Mouse (Mus musculus): Measurements from ENCODE around the gene Cnot6. TPM values are rescaled to one million over a fixed set of nuclear protein-coding genes. Genes with fewer than 3 reads are reported as not detected.

Gene Cnot6
- polyA plus RNA-seq, 1 experiment from 2014 or later, result 30.1 TPM

DNA sequence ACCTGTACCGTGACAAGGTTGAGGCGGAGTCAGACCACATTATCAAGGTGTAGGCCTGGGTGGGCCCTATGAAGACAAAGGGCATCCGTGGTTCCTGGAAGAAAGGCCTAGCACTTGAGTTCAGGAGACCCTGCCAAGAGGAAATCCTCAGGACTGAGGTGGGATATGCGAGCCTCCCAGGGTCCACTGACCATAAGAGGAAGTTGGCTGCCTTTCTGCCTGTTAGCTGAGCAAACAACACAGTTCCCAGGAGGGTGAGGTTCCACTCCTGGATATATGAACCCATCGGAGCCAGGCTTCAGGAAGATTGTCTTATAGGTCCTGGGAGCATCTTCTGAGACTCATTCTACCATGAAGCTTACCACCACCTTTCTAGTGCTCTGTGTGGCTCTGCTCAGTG lies 49.2 kb downstream of the Cnot6 start, which contains the start of gene Scgb3a1:
TSS of gene Scgb3a1 (plus strand) at position 301 of the 400 bp plus-strand sequence.
- ATAC-seq, result no peak
- WGBS, result 92% methylated on average over 5 of the region's 5 CpGs

DNA sequence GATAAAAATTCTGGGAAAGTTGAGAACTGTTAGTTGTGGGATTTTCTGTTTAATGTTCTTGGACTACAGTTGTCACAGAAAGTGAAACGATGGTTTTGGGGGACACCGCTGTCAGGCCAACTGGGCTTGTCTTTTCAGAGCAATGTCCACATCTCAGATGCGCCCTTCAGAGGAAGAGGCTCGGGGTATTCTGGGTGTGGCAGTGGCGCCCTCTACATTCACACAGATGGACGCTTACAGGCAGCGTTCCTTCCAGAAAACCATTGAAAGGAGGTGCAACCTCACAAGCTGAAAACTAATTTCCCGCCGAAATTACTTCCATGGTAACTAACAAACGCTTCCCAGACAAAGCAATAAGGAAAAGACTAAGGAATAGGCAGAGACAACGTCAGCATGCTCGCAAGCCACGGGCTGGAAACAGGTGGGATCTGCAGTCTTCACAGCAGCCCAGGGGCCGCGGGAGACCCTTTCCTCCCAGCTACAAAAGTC lies 50.2 kb downstream of the Cnot6 start:
- WGBS, result 59% methylated on average over 15 of the region's 15 CpGs
- H3K27me3 ChIP-seq (replicated peaks; ENCODE audit: control insufficient read depth, insufficient read depth, low read length), result no peaks in the 10 kb centered on the region
- H3K4me1 ChIP-seq (ENCODE audit: control insufficient read depth, insufficient read depth, low read depth, low read length), result no peaks in the 10 kb centered on the region
- H3K9me3 ChIP-seq (ENCODE audit: control insufficient read depth, low read length), result no peaks in the 10 kb centered on the region
- ATAC-seq, result no peak
- no peak overlapping the region for H3K4me3 ChIP-seq (ENCODE audit: low read length)
- no peak overlapping the region for H3K9ac ChIP-seq (ENCODE audit: low read depth, low read length)
- H3K36me3 ChIP-seq (ENCODE audit: control insufficient read depth, insufficient read depth, low read length), result no peaks in the 10 kb centered on the region
- no peak overlapping the region for H3K27ac ChIP-seq (ENCODE audit: low read depth, low read length)
- no peak overlapping the region for H3K4me2 ChIP-seq (ENCODE audit: low read length)

More for the DNA sequence above, 49.2 kb downstream of the Cnot6 start, which contains the start of gene Scgb3a1:
- no peak within 1 kb of the TSS for H3K9ac ChIP-seq (ENCODE audit: low read depth, low read length)
- no peak within 1 kb of the TSS for H3K4me2 ChIP-seq (ENCODE audit: low read length)
- H3K4me3 ChIP-seq (ENCODE audit: low read length), result no peak within 1 kb of the TSS
- H3K4me1 ChIP-seq (ENCODE audit: control insufficient read depth, insufficient read depth, low read depth, low read length), result no peaks in the 10 kb centered on the region
- no peaks in the 10 kb centered on the region for H3K27me3 ChIP-seq (replicated peaks; ENCODE audit: control insufficient read depth, insufficient read depth, low read length)
- H3K36me3 ChIP-seq (ENCODE audit: control insufficient read depth, insufficient read depth, low read length), result no peaks in the 10 kb centered on the region
- no peaks in the 10 kb centered on the region for H3K9me3 ChIP-seq (ENCODE audit: control insufficient read depth, low read length)
- H3K27ac ChIP-seq (ENCODE audit: low read depth, low read length), result no peak within 1 kb of the TSS

DNA sequence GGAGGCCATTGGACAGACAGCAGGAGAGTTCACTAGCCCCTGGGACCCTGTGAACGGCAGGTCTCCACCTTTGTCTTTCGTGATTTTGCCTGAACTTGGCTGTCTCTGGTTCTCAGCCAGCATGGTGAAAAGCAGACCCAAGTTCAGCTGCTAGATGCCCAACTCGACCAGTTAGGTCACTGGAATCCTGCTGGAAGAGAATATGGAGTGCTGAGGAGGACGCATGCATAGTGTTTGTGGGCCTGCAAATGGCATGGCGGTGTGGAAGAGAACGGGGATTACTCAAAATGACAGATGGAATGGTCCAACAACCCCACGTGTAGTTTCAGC lies 53.1 kb downstream of the Cnot6 start:
- H3K27me3 ChIP-seq (replicated peaks; ENCODE audit: control insufficient read depth, insufficient read depth, low read length), result no peaks in the 10 kb centered on the region
- no peaks in the 10 kb centered on the region for H3K36me3 ChIP-seq (ENCODE audit: control insufficient read depth, insufficient read depth, low read length)
- WGBS, result 64% methylated on average over 7 of the region's 7 CpGs
- H3K4me3 ChIP-seq (ENCODE audit: low read length), result no peak overlapping the region
- no peak overlapping the region for H3K27ac ChIP-seq (ENCODE audit: low read depth, low read length)
- no peaks in the 10 kb centered on the region for H3K9me3 ChIP-seq (ENCODE audit: control insufficient read depth, low read length)
- no peak overlapping the region for H3K9ac ChIP-seq (ENCODE audit: low read depth, low read length)
- H3K4me2 ChIP-seq (ENCODE audit: low read length), result no peak overlapping the region
- no peaks in the 10 kb centered on the region for H3K4me1 ChIP-seq (ENCODE audit: control insufficient read depth, insufficient read depth, low read depth, low read length)
- ATAC-seq, result no peak

DNA sequence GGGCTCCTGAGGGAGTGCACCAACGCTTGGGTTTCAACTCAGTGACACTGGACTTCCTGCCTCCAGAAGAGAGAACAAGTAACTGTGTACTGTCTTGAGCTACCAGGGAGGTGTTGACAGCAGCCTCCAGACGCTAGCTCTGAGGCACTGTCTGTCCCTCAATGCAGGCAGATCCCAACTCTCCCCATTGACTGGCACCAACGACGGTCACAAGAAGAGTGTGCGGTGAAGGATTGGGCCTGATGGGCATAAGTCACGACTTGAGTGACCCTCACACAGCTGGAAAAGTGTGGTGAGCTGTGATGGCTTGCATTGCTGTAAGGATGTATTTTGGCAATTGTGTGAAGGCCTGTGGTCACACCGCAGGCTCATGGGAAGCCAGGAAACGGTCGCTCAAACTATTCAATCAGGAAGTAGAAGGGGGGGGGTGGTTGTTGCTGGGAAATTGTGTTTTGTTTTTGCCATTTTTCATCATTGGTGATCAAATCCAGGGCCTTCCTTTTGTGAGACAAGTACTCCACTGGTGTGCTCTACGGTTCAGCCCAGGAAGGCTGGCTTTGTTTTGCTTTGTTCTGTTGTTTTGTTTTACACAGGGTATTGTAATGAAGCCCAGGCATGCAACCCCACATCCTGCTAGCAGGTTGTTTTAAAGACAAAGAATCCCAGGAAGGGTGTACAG lies 53.6 kb downstream of the Cnot6 start:
- no peak for ATAC-seq
- Histone ChIP-seq H3K4me1 (ENCODE audit: control insufficient read depth, insufficient read depth, low read depth, low read length) (no peaks in the 10 kb centered on the region), H3K27ac (ENCODE audit: low read depth, low read length) (peak overlapping the region; percentile 39; the same call in 1 of the 2 replicates), H3K4me3 (ENCODE audit: low read length) (no peak overlapping the region), H3K36me3 (ENCODE audit: control insufficient read depth, insufficient read depth, low read length) (no peaks in the 10 kb centered on the region), H3K9ac (ENCODE audit: low read depth, low read length) (no peak overlapping the region), H3K27me3 (replicated peaks; ENCODE audit: control insufficient read depth, insufficient read depth, low read length) (no peaks in the 10 kb centered on the region), H3K4me2 (ENCODE audit: low read length) (no peak overlapping the region), H3K9me3 (ENCODE audit: control insufficient read depth, low read length) (no peaks in the 10 kb centered on the region)
- whole genome bisulfite sequencing, result 62% methylated on average over 10 of the region's 10 CpGs

DNA sequence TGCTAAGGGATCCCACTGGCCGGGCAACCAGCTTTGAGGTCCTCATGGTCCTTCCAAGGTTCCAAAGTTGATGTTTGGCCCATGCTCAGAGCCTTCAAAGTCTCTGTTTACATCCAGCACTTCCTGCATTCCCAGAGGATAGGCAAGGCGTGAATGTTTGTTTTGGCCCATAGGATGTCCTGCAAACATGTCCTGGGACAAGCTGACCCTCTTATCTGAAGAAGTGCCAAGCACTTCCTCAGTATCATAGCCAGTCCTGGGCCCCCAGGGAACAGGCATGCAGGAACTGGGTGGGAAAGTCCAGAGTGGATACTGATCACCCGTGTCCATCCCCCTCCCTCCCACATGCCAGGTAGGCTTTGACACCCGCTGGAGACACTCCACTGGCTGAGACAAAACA lies 54.5 kb downstream of the Cnot6 start:
- Histone ChIP-seq H3K4me3 (ENCODE audit: low read length) (no peak overlapping the region), H3K9ac (ENCODE audit: low read depth, low read length) (no peak overlapping the region), H3K36me3 (ENCODE audit: control insufficient read depth, insufficient read depth, low read length) (no peaks in the 10 kb centered on the region), H3K27me3 (replicated peaks; ENCODE audit: control insufficient read depth, insufficient read depth, low read length) (no peaks in the 10 kb centered on the region), H3K4me2 (ENCODE audit: low read length) (no peak overlapping the region), H3K27ac (ENCODE audit: low read depth, low read length) (no peak overlapping the region), H3K4me1 (ENCODE audit: control insufficient read depth, insufficient read depth, low read depth, low read length) (no peaks in the 10 kb centered on the region), H3K9me3 (ENCODE audit: control insufficient read depth, low read length) (no peaks in the 10 kb centered on the region)
- no peak for ATAC-seq
- WGBS, result 88% methylated on average over 4 of the region's 4 CpGs

DNA sequence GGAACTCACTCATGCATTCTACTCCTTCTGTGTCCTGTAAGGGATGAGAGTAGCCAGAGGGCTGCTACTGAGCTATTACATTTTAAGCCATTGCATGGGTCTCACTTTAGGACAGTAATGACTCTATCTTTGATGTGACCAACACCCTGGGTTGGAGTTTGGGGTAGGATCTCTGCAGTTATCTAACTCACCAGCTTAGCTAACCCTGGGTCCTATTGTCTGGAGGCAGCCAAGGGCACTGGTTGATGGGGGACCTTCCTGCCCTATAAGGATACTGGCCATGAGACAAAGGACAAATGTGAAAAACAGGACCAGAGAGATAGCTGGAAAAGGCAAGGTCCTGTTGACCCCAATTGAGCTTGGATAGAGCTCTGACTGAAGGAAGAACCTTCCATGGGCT lies 57.0 kb downstream of the Cnot6 start:
- Histone ChIP-seq H3K36me3 (ENCODE audit: control insufficient read depth, insufficient read depth, low read length) (no peaks in the 10 kb centered on the region), H3K4me1 (ENCODE audit: control insufficient read depth, insufficient read depth, low read depth, low read length) (no peaks in the 10 kb centered on the region), H3K9ac (ENCODE audit: low read depth, low read length) (no peak overlapping the region), H3K27ac (ENCODE audit: low read depth, low read length) (no peak overlapping the region), H3K27me3 (replicated peaks; ENCODE audit: control insufficient read depth, insufficient read depth, low read length) (no peaks in the 10 kb centered on the region), H3K4me3 (ENCODE audit: low read length) (no peak overlapping the region), H3K4me2 (ENCODE audit: low read length) (no peak overlapping the region), H3K9me3 (ENCODE audit: control insufficient read depth, low read length) (no peaks in the 10 kb centered on the region)
- no peak for ATAC-seq

DNA sequence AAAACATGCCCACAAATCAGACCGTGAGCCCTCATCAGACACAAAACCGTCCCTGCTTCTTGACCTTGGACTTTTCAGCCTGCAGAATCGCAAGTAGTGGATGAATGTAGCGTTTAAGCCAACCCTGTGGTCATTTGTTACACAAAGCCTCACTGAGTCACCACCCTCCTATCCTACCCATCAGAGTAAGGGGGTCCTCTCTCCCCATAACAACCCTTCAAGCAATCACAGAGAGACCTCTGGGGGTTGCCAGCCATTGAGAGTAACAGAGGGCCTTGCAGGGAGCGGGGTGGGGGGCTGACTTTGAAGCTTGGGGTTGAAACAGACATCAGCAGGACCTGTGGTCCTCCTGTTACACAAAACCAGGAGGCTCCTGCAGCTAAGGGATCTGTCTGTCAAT lies 57.9 kb downstream of the Cnot6 start:
- no peaks in the 10 kb centered on the region for H3K9me3 ChIP-seq (ENCODE audit: control insufficient read depth, low read length)
- WGBS, result 90% methylated on average over 5 of the region's 5 CpGs
- H3K4me3 ChIP-seq (ENCODE audit: low read length), result no peak overlapping the region
- H3K4me2 ChIP-seq (ENCODE audit: low read length), result no peak overlapping the region
- no peak for ATAC-seq
- no peak overlapping the region for H3K27ac ChIP-seq (ENCODE audit: low read depth, low read length)
- no peaks in the 10 kb centered on the region for H3K4me1 ChIP-seq (ENCODE audit: control insufficient read depth, insufficient read depth, low read depth, low read length)
- no peaks in the 10 kb centered on the region for H3K36me3 ChIP-seq (ENCODE audit: control insufficient read depth, insufficient read depth, low read length)
- no peak overlapping the region for H3K9ac ChIP-seq (ENCODE audit: low read depth, low read length)
- H3K27me3 ChIP-seq (replicated peaks; ENCODE audit: control insufficient read depth, insufficient read depth, low read length), result no peaks in the 10 kb centered on the region

DNA sequence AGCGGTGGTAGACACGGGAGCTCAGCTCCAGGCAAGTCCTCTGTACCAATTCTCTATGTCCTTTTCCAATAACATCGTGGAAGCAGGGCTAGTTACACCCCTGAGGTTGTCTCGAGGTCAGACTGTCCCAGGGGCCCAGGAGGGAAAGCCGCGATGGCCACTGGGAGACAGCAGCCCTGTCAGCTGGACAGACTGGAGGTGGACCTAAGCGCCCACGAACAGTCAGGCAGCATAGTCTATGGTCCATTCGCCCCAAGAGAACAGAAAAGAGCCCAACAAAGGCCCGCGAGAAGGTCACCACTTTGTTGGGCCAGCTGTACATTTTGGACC lies 59.5 kb downstream of the Cnot6 start:
- Histone ChIP-seq H3K4me3 (ENCODE audit: low read length) (no peak overlapping the region), H3K27me3 (replicated peaks; ENCODE audit: control insufficient read depth, insufficient read depth, low read length) (no peaks in the 10 kb centered on the region), H3K4me1 (ENCODE audit: control insufficient read depth, insufficient read depth, low read depth, low read length) (no peaks in the 10 kb centered on the region), H3K9me3 (ENCODE audit: control insufficient read depth, low read length) (no peaks in the 10 kb centered on the region), H3K4me2 (ENCODE audit: low read length) (peak overlapping the region; percentile 24), H3K36me3 (ENCODE audit: control insufficient read depth, insufficient read depth, low read length) (no peaks in the 10 kb centered on the region), H3K9ac (ENCODE audit: low read depth, low read length) (no peak overlapping the region), H3K27ac (ENCODE audit: low read depth, low read length) (no peak overlapping the region)
- 44% methylated on average over 11 of the region's 11 CpGs for WGBS
- ATAC-seq, result 0 out of 2 replicates have a peak, but pooled peaks have one; percentile 25

DNA sequence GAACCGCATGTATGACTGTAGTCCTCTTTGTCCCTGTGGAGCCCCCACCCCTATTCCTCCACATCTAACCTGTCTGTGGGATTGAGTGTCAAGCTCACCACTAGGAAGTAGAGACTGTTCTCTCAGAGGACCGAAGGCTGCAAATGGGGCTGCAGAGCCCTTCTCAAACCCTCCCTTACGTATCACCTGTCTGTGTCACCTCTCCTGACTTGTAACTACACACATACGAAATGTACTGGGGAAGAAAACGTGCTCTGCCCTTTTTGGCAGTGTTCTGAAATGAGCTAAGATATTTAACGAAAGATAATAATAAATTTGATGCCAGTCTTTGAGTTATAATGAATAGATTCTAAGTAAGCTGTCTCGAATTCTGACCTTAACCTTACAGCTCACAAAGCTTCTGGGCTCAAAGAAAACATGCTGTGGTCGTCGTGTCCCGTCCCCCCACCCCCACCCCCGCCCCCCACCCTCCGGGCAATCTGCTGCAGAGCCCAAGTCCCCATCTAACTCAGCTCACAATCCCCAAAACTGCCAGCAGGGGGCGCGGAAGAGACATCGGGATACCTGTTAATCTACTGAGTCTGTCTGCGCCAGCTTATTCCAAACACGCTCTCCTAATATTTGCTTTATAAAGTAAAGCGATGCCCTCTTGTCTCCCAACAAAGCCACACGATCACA lies 60.0 kb downstream of the Cnot6 start:
- H3K9ac ChIP-seq (ENCODE audit: low read depth, low read length), result no peak overlapping the region
- peak; percentile 60; the same call in 1 of the 2 replicates for ATAC-seq
- 27% methylated on average over 19 of the region's 19 CpGs for WGBS

More for the DNA sequence above, 60.0 kb downstream of the Cnot6 start:
- H3K27me3 ChIP-seq (replicated peaks; ENCODE audit: control insufficient read depth, insufficient read depth, low read length), result no peaks in the 10 kb centered on the region
- no peak overlapping the region for H3K27ac ChIP-seq (ENCODE audit: low read depth, low read length)
- no peaks in the 10 kb centered on the region for H3K4me1 ChIP-seq (ENCODE audit: control insufficient read depth, insufficient read depth, low read depth, low read length)
- no peaks in the 10 kb centered on the region for H3K9me3 ChIP-seq (ENCODE audit: control insufficient read depth, low read length)
- H3K4me3 ChIP-seq (ENCODE audit: low read length), result no peak overlapping the region
- no peaks in the 10 kb centered on the region for H3K36me3 ChIP-seq (ENCODE audit: control insufficient read depth, insufficient read depth, low read length)
- peak overlapping the region; percentile 24 for H3K4me2 ChIP-seq (ENCODE audit: low read length)
